Mouse (Mus musculus) lung, postnatal 4 days (tissue): ENCODE results near the gene Pgap1.

Experiments
- DNase-seq, 2 experiments: peaks; one replicate each; pipeline ENCODE4 v3.0.0; 2021

Pgap1 gene

DNA sequence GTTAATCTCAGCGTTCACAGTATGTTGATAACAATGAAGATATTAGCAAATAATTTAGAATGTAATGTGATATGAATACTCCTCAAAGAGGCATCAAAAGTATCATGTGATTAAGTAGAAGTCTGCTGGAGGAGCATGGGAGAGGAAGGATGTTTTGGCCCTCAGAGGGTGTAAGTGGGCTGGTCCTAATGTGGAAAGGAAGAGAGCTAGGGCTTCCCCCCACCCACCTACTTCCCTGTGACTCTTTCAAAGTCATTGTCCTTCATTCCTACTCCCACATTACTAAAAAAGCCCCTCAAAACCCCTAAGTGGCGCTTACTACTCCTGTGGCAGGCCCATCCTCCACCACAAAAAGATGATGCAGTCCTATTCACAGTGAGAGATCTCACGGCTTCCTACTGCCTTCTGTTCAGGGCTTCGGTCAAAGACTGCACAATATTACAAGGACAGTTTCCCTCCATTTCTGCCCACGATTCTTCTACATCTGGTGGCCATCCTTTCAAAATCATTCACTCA is 37.4 kb downstream of the Pgap1 start:
- no peak for DNase-seq

DNA sequence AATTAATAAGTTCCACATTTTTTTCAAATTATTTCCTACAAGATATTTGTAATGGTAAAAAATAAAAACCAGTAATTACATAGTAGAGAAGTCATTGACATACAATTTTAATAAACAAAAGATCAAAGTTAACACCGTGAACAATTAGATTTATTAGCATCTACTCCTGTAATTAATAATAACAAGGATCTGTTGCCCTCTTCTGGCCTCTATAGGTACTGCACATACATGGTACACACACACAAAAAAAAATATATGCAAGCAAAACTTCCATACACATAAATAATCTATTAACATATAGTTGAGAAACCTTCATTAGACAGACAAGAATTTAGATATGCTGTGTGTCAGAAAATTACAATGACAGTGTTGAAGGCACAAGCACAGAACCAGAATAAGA is 43.6 kb downstream of the Pgap1 start:
- no peak for DNase-seq

GRCm38 (mm10) chr1:54498496-54498895 is 59.0 kb downstream of the Pgap1 start:
- DNase-seq = no peak

DNA sequence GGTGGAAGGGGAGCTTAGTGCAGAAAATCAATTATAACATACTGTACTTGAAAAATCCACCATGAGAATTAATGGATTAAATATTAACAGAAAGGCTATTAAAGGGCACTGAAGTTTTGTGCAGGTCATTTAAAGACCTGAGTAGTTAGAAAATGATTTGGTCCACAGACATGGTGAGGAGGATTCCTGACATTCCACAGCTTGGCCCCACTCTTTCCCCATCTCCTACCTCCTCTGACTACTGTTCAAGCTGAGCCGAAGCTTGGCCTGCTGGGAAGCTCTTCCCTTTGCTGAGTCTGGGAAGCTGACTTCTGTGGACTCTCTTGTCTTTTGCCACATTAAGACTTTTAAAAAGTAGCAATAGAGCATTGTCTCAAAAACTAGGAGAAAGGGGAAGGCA is 61.2 kb downstream of the Pgap1 start:
- DNase-seq = no peak

DNA sequence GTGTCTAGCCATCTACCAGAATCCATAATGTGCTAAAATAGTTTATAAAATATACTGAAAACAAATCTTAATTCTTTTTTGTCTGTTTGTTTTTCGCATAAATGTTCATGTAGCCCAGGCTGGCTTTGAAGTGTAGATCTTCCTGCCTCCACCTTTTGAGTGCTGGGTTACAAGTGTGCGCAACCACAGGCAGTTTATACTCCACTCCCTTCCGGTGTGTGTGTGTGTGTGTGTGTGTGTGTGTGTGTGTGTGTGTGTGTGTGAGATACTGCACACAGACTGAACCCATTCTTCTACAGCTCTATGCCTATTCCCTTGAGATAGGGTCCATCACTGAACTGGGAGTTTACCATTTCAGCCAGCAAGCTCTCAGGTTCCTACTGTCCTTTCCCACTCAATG is 64.0 kb downstream of the Pgap1 start:
- DNase-seq = no peak

- DNase-seq = no peak
These were observed 65.0 kb downstream of the Pgap1 start for GRCm38 (mm10) chr1:54492435-54492841.

- DNase-seq = no peak
These were observed 72.6 kb downstream of the Pgap1 start for GRCm38 (mm10) chr1:54484744-54485420.

GRCm38 (mm10) chr1:54480491-54480890 is 77.0 kb downstream of the Pgap1 start:
- no peak for DNase-seq

GRCm38 (mm10) chr1:54468662-54469061 is 88.8 kb downstream of the Pgap1 start:
- DNase-seq = no peak

GRCm38 (mm10) chr1:54467366-54467765 is 90.1 kb downstream of the Pgap1 start:
- DNase-seq = no peak

DNA sequence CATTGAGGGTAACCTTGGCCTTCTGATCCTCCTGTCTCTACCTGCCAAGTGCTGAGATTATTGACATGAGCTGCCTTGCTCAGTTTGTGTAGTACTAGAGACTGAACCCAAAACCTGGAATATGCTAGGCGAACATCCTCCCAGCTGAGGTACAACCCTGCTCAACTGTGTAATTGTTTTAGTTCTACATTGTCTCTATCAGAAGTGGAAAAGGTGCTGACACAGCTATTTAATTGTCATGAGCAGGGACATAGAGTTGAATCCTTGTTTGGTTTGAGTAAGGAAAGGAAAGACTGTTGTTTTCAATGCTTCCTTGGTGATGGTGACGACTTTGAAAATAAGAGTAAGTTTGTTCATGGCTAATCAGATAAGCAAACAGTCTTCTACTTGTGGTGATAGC is 105.4 kb downstream of the Pgap1 start:
- DNase-seq = no peak

DNA sequence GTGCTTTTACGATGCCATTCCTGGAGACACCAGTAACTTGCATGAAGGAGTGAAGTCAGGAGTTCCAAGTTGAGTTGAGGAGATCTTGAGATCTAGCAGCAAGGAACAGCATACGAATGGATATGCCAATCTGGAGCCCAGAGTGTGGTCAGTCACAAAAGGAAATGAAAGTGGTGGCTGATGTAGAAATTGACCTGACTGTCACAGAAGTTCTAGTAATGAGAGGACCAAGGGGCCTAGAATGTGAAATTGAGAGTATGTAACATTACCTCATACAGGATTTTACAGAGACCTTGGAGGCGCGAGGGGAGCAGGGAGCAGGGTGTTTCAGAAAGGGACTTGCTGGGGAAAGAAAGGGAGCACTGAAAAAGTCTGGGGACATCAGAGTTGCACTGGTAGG is 108.7 kb downstream of the Pgap1 start:
- DNase-seq = no peak

- DNase-seq = no peak
These were observed 113.8 kb downstream of the Pgap1 start for GRCm38 (mm10) chr1:54443641-54444040.

GRCm38 (mm10) chr1:54439080-54439476 is 118.4 kb downstream of the Pgap1 start:
- no peak for DNase-seq

GRCm38 (mm10) chr1:54438340-54439079 is 119.0 kb downstream of the Pgap1 start, which contains the start of gene Gtf3c3:
TSS of gene Gtf3c3 (minus strand) at chr1:54438971.
- peak; percentile 86 to 89 for DNase-seq
